Mouse (Mus musculus) forebrain, embryonic 14.5 days (tissue): ENCODE measurements around the gene Rere. TPM values are rescaled to one million over a fixed set of nuclear protein-coding genes. Genes with fewer than 3 reads are reported as not detected.

Experiments
- ATAC-seq: fragments of 200-750 bp; cut with Nextera tagmentation; 2 replicates; pipeline ENCODE4 v1.8.0; 2017; ENCODE audit warnings: mild to moderate bottlenecking, moderate library complexity
- DNase-seq: peaks from one replicate; pipeline ENCODE4 v3.0.0-alpha.2; 2015; ENCODE audit warnings: low spot score
- H3K27ac ChIP-seq: fragments of 300-500 bp; sonication (generic); 2 replicates; pipeline ENCODE4 v1.5.1; 2014; ENCODE audit warnings: low read depth, mild to moderate bottlenecking, control low read depth, low read length, moderate library complexity
- H3K27me3 ChIP-seq: fragments of 300-500 bp; sonication (generic); replicated peaks from 2 replicates; pipeline ENCODE4 v1.6.1; 2014; ENCODE audit warnings: low read length, control low read depth, mixed read lengths; ENCODE audit not compliant: control insufficient read depth, insufficient read depth
- H3K36me3 ChIP-seq: fragments of 300-500 bp; sonication (generic); 2 replicates; pipeline ENCODE4 v1.6.1; 2014; ENCODE audit warnings: low read length, control low read depth; ENCODE audit not compliant: control insufficient read depth, insufficient read depth
- H3K4me1 ChIP-seq: fragments of 300-500 bp; sonication (generic); 2 replicates; pipeline ENCODE4 v1.6.1; 2014; ENCODE audit warnings: antibody characterized with exemption, low read length, control low read depth; ENCODE audit not compliant: control insufficient read depth, insufficient read depth
- H3K4me2 ChIP-seq: fragments of 300-500 bp; sonication (generic); 2 replicates; pipeline ENCODE4 v1.6.1; 2014; ENCODE audit warnings: mild to moderate bottlenecking, control low read depth, low read length
- H3K4me3 ChIP-seq: fragments of 300-500 bp; sonication (generic); 2 replicates; pipeline ENCODE4 v1.5.1; 2014; ENCODE audit warnings: low read depth, low read length, control low read depth
- H3K9ac ChIP-seq: fragments of 300-500 bp; sonication (generic); 2 replicates; pipeline ENCODE4 v1.6.1; 2014; ENCODE audit warnings: mild to moderate bottlenecking, low read length, control low read depth, moderate library complexity
- H3K9me3 ChIP-seq: fragments of 300-500 bp; sonication (generic); replicated peaks from 2 replicates; pipeline ENCODE4 v1.6.1; 2016; ENCODE audit warnings: low read length, control low read depth, mixed read lengths; ENCODE audit not compliant: control insufficient read depth
- WGBS: fragments of 180-500 bp; shearing (Covaris S2); extraction: QIAGEN DNeasy Blood & Tissue Kit; methylation state at CpG from one replicate; pipeline ENCODE4 v1.1.7; 2014; 5-methylcytosine and 5-hydroxymethylcytosine counted together
- polyA plus RNA-seq: library from polyadenylated mRNA; unstranded; fragments of >200 nt; fragmentation: Nextera tagmentation; extraction: Ambion mirVana; gene quantifications from 2 replicates; pipeline ENCODE4 v1.2.1, GENCODE M21; 2014

The Rere gene
- polyA plus RNA-seq, 1 experiment from 2014 or later, result 21.2 TPM

GRCm38 (mm10) chr4:150616841-150617240, 335.4 kb downstream of the Rere start:
- DNase-seq (no peak), ATAC-seq (no peak)
- Histone ChIP-seq H3K27me3 (no peaks in the 10 kb centered on the region), H3K9ac (no peak overlapping the region), H3K9me3 (no peaks in the 10 kb centered on the region), H3K4me1 (no peaks in the 10 kb centered on the region), H3K36me3 (peaks cover 85% of the 10 kb centered on the region), H3K27ac (no peak overlapping the region), H3K4me2 (no peak overlapping the region), H3K4me3 (no peak overlapping the region)
- WGBS, result 93% methylated on average over 20 of the region's 20 CpGs

- Histone ChIP-seq H3K27me3 (no peaks in the 10 kb centered on the region), H3K9me3 (no peaks in the 10 kb centered on the region), H3K27ac (no peak overlapping the region), H3K4me2 (no peak overlapping the region), H3K4me3 (no peak overlapping the region), H3K9ac (no peak overlapping the region), H3K36me3 (peaks cover 76% of the 10 kb centered on the region), H3K4me1 (no peaks in the 10 kb centered on the region)
- ATAC-seq (no peak), DNase-seq (no peak)
- 88% methylated on average over 7 of the region's 7 CpGs for WGBS
Observed at GRCm38 (mm10) chr4:150619011-150619410, 337.6 kb downstream of the Rere start.

- H3K4me1 ChIP-seq, result no peaks in the 10 kb centered on the region
- ATAC-seq, result no peak
- no peak for DNase-seq
Observed at GRCm38 (mm10) chr4:150622641-150623040, 341.2 kb downstream of the Rere start.

GRCm38 (mm10) chr4:150624214-150624823, 342.9 kb downstream of the Rere start:
- 64% methylated on average over 11 of the region's 11 CpGs for WGBS
- no peaks in the 10 kb centered on the region for H3K9me3 ChIP-seq
- H3K4me2 ChIP-seq, result no peak overlapping the region
- H3K27me3 ChIP-seq, result no peaks in the 10 kb centered on the region
- no peak overlapping the region for H3K4me3 ChIP-seq
- DNase-seq, result no peak
- H3K9ac ChIP-seq, result no peak overlapping the region
- no peaks in the 10 kb centered on the region for H3K4me1 ChIP-seq
- ATAC-seq, result no peak
- H3K36me3 ChIP-seq, result peaks cover 23% of the 10 kb centered on the region
- H3K27ac ChIP-seq, result no peak overlapping the region

More at GRCm38 (mm10) chr4:150622641-150623040, 341.2 kb downstream of the Rere start:
- Histone ChIP-seq H3K4me2 (no peak overlapping the region), H3K27ac (no peak overlapping the region), H3K36me3 (peaks cover 40% of the 10 kb centered on the region), H3K4me3 (no peak overlapping the region), H3K9me3 (no peaks in the 10 kb centered on the region), H3K27me3 (no peaks in the 10 kb centered on the region), H3K9ac (no peak overlapping the region)
- 88% methylated on average over 13 of the region's 13 CpGs for WGBS

GRCm38 (mm10) chr4:150624933-150625332, 343.5 kb downstream of the Rere start:
- ATAC-seq, result no peak

GRCm38 (mm10) chr4:150625425-150625824, 344.0 kb downstream of the Rere start:
- Histone ChIP-seq H3K4me2 (no peak overlapping the region), H3K4me3 (no peak overlapping the region), H3K36me3 (peaks cover 15% of the 10 kb centered on the region), H3K27me3 (no peaks in the 10 kb centered on the region), H3K27ac (no peak overlapping the region), H3K9ac (no peak overlapping the region), H3K9me3 (no peaks in the 10 kb centered on the region), H3K4me1 (no peaks in the 10 kb centered on the region)
- ATAC-seq, result peak; percentile 22; the same call in 1 of the 2 replicates
- DNase-seq, result peak; percentile 63
- 43% methylated on average over 1 of the region's 1 CpGs for whole genome bisulfite sequencing

More at GRCm38 (mm10) chr4:150624933-150625332, 343.5 kb downstream of the Rere start:
- H3K9me3 ChIP-seq, result no peaks in the 10 kb centered on the region
- H3K27ac ChIP-seq, result no peak overlapping the region
- no peaks in the 10 kb centered on the region for H3K27me3 ChIP-seq
- peaks cover 19% of the 10 kb centered on the region for H3K36me3 ChIP-seq
- no peak for DNase-seq
- 81% methylated on average over 4 of the region's 4 CpGs for WGBS
- H3K4me3 ChIP-seq, result no peak overlapping the region
- no peak overlapping the region for H3K9ac ChIP-seq
- no peak overlapping the region for H3K4me2 ChIP-seq
- no peaks in the 10 kb centered on the region for H3K4me1 ChIP-seq

GRCm38 (mm10) chr4:150625951-150626732, 344.7 kb downstream of the Rere start:
- no peaks in the 10 kb centered on the region for H3K4me1 ChIP-seq
- DNase-seq, result peak; percentile 42
- no peak overlapping the region for H3K4me3 ChIP-seq
- no peaks in the 10 kb centered on the region for H3K27me3 ChIP-seq
- no peaks in the 10 kb centered on the region for H3K9me3 ChIP-seq
- H3K27ac ChIP-seq, result no peak overlapping the region
- peaks cover 13% of the 10 kb centered on the region for H3K36me3 ChIP-seq
- no peak overlapping the region for H3K4me2 ChIP-seq
- no peak for ATAC-seq
- WGBS, result 54% methylated on average over 6 of the region's 6 CpGs
- H3K9ac ChIP-seq, result no peak overlapping the region

GRCm38 (mm10) chr4:150629266-150629665, 347.8 kb downstream of the Rere start:
- no peaks in the 10 kb centered on the region for H3K9me3 ChIP-seq
- no peak overlapping the region for H3K4me2 ChIP-seq
- H3K4me3 ChIP-seq, result no peak overlapping the region
- H3K36me3 ChIP-seq, result no peaks in the 10 kb centered on the region
- WGBS, result 82% methylated on average over 11 of the region's 11 CpGs
- H3K27me3 ChIP-seq, result no peaks in the 10 kb centered on the region
- DNase-seq, result no peak
- H3K4me1 ChIP-seq, result no peaks in the 10 kb centered on the region
- H3K9ac ChIP-seq, result no peak overlapping the region
- no peak for ATAC-seq
- H3K27ac ChIP-seq, result no peak overlapping the region

- Histone ChIP-seq H3K36me3 (0 out of 2 replicates have a peak, but pooled peaks cover 3% of the 10 kb centered on the region), H3K27me3 (no peaks in the 10 kb centered on the region), H3K9me3 (no peaks in the 10 kb centered on the region), H3K27ac (no peak overlapping the region), H3K4me2 (no peak overlapping the region), H3K4me3 (no peak overlapping the region), H3K4me1 (no peaks in the 10 kb centered on the region), H3K9ac (no peak overlapping the region)
- no peak for ATAC-seq
- 86% methylated on average over 10 of the region's 10 CpGs for WGBS
- DNase-seq, result no peak
Observed at GRCm38 (mm10) chr4:150635568-150635967, 354.1 kb downstream of the Rere start.
